Mouse (Mus musculus): ENCODE measurements at regions not wholly inside any gene's neighbourhood (a gene's known extent, or its start where the extent isn't known, plus 50 kb on each side); places are given as distances from the start of the nearest gene placed in this dataset.

DNA sequence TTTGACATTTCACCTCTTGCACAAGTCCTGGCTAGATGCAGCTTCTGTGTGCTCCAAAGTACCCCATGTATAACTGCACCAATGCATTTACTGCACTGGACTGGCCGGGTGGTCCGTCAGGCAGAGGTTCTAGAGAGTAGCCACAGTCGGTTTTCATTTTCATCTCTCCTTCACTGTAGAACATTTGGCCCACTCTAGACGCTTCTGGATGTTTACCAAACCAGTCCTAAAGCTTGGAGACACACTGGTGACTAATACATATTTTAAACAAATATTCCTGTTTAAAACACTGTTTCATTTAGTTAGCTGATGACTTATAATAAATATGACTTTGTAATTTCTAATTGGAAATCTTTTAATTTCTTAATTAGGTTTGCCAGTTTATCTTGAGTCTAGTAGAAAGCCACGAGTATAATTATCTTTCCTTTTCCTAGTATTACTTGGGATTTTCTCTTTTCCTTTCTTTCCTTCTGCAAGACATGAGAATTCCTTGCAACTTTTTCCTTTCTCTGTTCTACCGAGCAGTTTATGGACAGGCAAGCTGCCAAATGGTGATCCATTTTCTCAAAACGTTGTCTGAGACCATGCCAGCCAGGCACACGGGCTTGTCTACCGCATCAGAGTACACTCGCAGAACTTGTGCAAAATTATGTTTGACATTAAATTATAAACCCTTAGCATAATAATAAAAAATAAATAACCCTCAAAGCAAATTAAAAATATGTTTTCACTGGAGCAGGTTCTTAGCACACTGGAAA is 250.4 kb upstream of the Zeb2 start:
- no peak for DNase-seq (ENCODE audit: low spot score in 2 of 2)

DNA sequence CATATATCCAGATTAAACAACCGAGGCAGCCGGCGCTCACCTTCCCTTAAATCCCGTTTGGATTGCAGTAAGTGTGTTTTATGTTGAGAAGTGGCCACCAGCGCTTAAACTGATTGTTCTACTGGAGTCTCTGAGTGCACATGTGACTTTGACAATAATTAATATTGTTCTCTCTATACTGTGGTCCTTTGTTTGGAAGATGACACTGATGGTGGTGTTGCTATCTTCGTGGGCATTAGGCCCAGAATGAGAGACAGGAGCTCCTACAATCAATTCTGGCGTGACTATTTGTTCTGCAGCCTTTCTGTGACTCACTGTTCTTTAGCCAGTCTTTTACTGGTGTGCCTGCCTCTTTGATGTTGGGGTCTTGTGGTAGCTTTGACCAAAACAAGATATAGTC is 240.1 kb upstream of the Zeb2 start:
- no peak for DNase-seq (ENCODE audit: low spot score in 2 of 2)

DNA sequence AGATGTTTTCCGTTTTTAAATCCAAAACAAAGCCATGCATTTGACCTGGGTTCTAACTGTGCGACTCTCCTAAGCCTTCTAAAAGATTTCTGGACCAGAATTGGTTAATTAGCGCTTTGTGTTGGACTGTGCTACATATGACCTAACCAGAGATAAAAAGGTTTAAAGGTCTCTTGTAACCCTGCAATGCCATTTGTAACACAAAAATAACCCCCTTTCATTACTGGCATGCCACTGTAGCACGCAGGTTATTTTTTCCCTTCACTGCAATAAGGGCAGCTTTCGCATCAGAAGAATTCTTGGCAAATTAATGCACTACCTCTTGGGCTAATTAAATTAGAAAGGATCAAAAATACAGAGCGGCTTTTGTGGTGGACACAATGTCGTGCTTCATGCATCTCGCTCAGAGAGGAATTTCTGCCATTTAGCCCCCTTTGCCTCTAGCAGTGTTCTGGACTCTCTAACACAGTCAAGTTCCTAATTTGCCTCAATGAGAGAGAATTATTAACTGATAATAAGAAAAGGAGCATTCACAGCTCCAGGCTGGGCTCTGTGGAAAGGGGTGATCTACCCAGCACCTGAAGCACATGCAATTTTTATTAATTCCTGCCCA is 239.5 kb upstream of the Zeb2 start:
- no peak for DNase-seq (ENCODE audit: low spot score in 2 of 2)

DNA sequence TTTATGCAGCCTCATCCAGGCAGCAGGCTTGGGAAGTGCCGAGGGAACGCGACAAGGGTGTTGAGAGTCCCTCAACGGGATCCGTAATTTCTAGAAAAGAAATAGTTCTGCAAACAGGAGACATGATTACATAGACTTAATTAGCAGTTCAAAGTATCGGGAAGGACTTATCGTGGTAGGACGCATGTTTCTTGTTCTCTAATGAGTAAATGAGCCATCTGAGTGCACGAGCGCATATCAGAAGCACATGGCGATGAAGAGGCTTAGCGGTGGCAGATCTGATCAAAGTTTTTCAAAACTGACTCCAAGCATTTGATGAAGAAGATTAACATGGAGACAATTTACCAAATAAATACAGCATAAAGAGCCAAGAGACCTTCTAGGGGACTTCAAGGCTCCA is 238.8 kb upstream of the Zeb2 start:
- DNase-seq (ENCODE audit: low spot score in 2 of 2) = no peak

DNA sequence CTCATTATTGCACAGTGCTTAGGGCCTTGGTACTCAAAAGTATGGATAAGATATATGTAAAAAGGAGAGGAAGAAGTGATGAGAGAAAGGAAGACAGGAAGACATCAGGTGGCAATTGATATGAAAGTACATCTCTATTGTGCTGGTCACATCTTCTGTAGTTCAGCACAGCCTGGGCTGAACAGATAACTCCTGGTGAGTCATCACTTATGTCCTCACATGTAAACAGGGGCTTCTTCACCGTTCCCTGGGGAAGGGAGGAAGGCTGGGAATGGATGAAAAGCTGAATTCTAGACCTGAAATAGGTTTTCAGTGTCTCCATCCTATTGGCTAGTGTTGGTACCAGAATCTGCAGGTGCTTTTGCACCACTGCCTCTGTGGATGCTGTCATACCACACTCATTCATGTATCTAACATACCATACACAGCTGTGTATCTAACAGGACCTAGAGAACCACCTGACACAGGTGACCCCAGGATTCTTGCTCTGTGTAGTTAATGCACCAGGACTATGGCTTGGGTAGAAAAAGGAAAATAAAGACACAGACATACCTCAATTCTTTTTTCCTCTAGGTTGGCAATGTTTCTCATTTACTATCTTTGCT is 234.4 kb upstream of the Zeb2 start:
- no peak for DNase-seq (ENCODE audit: low spot score in 2 of 2)

DNA sequence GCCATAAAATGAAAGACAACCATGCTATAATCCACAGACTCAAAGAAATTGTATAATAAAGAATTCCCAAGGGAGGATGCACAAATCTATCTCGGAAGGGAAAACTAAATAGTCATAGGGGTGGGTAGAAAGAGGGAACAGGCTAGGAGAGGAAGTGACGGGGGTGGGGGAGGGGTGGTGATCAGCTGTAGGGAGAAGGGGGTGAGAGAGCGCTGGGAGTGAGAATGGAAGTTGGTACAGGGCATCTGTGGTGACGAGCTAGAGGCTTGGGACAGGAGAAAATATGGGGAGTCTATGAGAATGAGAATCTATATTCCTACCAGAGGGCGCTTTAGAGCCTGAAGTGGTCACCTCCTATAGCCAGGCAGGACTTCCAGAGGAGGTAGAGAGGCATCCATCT is 229.2 kb upstream of the Zeb2 start:
- no peak for DNase-seq (ENCODE audit: low spot score in 2 of 2)

DNA sequence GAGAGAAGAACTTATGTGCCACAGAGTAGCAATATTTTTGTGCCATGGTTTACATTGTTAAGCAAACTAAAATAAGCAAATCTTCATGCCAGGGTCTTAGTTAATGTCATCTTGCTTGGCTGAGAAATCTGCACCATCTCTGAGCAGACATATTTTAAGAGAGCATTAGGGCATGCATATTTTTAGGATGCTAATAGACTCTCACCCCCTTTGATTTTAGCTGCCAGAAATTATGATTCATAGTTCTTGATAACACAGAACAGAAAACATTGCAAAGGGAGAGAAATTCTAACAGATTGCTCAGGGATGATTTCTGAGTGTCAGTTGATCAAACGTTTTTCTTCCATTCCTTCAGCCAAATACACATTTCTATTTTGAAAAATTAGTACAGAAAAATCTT is 222.7 kb upstream of the Zeb2 start:
- DNase-seq (ENCODE audit: low spot score in 2 of 2) = no peak

DNA sequence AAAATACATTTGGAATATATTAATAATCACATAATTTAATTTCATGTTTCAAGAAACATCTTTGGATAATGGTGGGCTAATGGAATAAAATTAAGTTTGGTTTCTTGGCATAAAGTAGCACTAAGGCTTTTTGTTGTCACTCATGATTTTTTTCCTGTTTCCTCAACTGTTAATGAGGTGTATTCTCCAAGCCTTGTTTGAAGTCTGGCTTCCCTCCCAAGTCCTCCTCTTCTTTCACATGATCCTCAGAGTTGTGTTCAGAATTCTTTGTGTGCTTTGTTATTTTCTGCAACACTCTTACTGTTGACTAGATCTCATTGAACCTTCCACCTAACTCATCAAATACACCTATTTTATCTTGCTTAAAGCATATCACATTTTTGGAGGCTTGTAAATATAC is 221.6 kb upstream of the Zeb2 start:
- no peak for DNase-seq (ENCODE audit: low spot score in 2 of 2)

DNA sequence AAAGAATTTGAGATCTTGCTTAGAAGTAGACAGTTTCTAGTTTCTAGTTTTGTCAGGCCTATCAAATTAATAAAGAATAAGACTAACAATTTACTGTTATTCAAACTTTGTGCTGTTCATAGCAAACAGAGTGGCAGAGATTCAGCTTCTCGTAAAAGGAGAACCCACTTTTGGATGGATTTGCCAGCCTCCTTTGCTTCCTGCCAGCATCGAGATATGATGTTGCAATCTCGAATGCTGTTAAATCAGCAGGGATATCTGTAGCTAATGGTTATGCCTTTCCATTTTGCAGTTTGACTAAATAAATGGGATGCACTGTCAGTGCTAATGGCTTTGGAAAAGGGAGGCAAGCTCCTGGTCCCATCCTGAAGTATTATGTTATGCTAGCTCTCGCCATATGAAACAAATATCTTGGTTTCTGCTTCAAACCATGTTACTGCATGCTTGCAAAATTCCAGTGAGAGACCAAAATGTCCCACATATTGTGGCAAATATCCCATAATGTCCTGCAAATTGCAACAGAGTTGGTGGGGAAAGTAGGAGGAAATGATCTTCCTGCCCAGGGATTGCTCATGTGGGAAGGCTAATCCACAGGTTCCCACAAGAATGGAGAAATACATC is 199.9 kb upstream of the Zeb2 start:
- no peak for DNase-seq (ENCODE audit: low spot score in 2 of 2)

DNA sequence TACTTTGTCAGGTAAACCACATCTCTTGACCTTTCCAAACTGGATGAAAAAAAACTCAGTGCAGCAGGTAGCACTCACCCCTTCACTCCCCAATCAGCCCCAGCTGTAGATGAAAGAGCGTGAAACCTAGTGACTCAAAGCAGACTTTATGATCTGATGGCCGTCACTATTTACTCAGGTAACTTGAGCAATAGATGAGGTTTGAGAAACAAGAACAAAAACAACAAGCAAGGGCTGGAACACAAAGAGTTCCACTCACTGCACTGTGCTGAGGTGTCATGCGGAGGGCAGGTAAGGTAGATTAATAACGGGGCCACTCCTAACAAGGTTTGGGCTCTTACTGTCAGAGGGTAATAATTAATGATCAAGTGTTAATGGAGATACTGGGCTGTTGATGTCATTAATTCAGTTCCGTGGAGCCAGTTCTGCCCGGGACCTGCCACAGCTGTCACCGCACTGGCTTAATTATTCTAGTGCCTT is 170.4 kb upstream of the Zeb2 start:
- no peak for DNase-seq (ENCODE audit: low spot score in 2 of 2)

DNA sequence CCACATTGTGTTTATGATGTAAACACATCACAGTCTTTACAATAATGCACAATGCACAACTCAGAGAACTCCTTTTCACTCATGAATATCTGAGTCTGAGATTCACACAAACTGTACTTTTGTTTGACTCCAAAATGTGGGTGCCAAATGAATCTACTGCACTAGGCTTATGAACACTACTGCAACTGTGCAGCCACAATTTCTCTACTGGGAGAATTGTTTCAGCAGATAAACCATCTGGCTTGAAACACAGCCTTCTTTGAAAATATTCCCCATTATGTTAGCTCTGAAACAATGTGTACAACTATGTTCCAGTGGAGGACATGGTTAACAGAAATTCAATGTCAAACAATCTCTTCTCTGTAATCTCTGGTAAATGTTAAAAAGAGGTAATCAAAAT is 166.6 kb upstream of the Zeb2 start:
- no peak for DNase-seq (ENCODE audit: low spot score in 2 of 2)

DNA sequence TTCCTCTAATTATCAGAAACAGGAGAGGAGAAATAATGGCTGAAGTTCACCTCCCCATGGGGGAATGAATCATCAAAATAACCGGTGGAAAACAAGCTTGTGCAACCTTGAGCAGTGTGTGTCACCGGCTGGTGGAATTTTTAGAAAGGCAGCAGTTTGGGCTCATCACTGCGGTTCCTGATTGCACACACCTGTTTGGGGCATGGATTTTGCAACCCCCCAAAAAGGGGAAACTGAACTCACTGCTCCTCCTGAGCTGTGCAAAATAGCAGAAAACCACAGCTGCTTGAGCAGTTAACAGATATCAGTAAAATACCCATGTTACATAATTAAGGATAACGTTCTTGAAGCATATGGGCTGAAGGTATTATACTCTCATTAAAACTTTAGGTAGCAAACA is 162.3 kb upstream of the Zeb2 start:
- DNase-seq (ENCODE audit: low spot score in 2 of 2) = no peak

DNA sequence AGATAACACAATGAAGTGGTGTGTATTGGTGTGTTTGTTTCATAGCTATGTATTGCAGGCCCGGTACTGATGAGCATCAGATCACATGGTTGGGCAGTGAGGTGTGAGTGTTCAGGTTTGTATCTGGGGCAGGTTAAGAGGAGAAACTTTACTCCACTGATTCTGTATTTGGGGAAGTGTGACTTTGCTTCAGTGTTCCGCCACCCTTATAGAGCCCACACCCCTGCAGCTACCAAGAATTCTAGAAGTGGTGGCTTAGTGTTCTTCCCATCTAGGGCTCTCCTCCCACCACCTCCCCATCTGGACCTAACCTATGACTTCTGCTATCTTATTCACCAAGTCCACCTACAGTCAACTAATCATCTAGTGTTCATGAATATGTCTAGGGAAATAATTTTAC is 160.4 kb upstream of the Zeb2 start:
- no peak for DNase-seq (ENCODE audit: low spot score in 2 of 2)

DNA sequence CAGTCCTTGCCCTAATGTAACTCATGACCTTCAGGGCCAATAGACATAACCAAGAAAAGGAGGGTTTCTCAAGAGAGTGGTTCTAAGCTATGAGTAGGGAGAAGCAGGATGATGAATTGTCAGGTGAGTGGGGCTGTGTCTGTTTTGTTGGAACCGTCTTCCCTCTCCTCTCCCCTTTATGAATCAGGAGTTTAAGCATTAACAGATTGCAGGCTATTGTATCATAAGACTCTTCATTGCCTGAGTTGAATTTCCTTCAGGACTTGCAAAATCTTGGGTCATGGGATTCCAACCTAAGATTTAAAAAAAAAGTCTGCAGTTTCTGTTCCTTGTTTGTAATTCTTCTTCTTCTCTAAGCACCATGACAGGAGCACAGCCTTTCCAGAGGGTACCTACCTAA is 159.5 kb upstream of the Zeb2 start:
- no peak for DNase-seq (ENCODE audit: low spot score in 2 of 2)

DNA sequence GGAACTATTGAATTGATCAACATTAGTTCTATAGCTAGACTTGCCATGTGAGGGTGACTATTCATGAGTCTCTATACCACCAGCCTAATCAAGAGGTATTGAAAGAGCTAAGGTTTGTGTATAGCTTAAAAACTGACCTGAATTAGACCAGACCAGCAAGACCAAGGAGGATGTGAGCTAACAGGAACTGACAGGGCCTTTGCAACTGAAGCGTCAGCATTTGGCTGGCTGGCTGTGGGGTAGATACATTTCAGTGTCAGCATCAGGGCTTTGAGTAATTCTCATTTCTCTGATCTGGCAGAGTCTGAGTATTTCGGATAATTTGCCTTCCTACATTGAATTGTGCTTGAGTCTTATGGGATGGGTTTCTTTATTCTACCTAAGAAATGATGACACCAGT is 152.8 kb upstream of the Zeb2 start:
- no peak for DNase-seq (ENCODE audit: low spot score in 2 of 2)

DNA sequence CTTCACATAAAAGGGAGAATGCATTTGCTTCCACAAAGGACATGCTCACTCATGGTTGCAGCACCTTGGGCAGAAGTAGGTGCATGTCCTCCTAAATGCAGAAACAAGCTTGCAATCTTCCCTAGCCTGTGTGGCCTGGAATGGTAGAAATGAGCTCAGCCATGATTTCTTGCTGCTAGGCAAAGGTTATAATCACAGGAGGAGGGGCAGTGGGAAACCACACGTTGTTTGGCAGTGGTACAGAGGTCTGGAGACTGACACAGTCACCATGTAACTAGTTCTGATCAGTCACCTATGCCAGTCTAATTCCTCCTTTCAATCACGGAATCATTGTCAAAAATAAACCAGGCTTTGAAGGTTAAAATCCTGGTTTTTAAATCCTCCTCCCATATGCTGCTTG is 148.6 kb upstream of the Zeb2 start:
- DNase-seq (ENCODE audit: low spot score in 2 of 2) = no peak

DNA sequence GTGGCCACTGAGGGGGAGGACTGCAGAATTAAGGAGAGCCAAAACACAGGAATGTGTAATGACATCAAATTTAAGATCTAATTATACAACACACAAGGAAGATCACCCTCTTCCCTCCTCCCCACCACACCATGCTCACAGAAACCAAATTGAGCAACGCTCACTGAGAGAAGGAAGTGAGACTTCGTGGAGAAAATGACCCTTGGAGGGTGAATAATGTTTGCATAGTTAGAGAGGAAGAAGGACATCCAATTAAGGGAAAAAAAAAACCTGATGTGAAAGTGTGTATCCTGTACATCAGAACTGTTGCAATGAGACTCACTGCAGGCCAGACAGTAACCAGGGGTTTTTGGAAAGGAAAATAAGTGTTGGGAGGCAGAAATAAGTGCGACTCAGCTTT is 144.8 kb upstream of the Zeb2 start:
- no peak for DNase-seq (ENCODE audit: low spot score in 2 of 2)

DNA sequence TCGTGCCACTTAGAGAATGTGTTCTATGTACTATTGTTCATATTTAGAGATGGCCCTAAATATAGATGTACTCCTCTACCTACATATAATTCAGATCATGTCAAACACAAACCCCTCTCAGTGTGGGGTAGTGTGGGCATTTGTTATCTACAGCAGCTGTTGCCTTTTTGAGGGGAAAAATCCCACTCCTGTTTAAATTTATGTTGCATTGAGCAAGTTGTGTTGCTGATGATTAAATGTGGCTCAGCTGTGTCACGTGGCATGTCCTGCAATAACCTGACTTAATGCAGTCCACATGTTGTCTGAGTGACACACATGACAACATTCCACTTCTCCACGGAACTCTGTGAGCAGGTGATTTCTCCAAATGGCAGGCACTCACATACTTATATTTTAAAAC is 141.7 kb upstream of the Zeb2 start:
- no peak for DNase-seq (ENCODE audit: low spot score in 2 of 2)

DNA sequence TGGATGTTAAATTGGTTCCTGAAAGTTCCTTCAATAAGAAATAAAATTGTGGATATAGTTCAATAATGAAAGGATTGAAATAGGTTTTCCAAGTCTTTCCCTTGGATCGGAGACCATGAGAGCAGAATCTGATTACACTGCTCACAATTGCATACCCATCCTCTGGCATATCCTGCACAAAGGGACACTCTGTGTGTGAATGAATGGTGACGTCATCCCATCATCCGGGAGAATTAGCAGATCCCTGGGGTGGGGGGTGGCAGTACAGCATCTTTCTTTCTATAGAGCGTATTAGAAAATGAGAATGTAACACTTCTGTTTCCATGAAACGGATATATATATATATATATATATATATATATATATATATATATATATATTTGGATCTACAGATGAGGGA is 139.2 kb upstream of the Zeb2 start:
- no peak for DNase-seq (ENCODE audit: low spot score in 2 of 2)

DNA sequence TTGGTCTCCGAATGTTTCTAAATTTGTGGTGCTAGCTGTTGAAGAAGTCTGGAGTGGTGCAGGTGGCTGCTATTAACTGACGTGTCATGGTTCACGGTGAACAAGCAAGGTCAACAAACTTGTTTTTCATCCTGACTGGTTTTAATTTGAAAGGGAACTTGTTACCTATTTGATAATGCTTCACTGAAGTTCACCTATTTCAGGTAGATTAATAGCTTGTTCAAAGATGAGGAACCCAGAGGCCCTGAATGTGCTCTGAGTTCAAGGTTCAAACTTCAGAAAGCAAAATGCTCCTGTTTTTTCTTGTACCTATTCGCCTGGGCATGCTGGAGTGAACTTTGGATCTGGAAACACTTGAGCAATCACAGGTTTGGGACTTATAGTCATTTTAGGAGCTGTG is 136.7 kb upstream of the Zeb2 start:
- no peak for DNase-seq (ENCODE audit: low spot score in 2 of 2)

DNA sequence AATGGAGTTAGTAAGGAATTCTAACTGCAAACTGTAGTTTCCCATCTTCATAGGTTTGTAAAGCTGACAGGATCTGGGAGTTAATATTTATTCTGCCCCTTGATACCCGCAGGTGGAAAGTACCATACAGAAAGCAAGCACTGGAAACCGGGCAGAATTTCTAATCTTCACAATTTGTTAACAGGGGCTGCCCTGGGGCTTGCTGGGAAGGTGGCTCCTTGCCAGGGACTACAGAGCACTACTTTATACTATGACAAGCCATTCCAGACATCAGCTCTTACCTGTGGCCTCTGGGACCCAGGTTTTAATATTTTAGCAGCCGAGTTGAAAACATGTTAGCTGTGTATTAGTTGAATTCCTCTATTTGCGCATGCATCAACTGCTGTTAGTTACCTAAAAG is 135.1 kb upstream of the Zeb2 start:
- no peak for DNase-seq (ENCODE audit: low spot score in 2 of 2)

DNA sequence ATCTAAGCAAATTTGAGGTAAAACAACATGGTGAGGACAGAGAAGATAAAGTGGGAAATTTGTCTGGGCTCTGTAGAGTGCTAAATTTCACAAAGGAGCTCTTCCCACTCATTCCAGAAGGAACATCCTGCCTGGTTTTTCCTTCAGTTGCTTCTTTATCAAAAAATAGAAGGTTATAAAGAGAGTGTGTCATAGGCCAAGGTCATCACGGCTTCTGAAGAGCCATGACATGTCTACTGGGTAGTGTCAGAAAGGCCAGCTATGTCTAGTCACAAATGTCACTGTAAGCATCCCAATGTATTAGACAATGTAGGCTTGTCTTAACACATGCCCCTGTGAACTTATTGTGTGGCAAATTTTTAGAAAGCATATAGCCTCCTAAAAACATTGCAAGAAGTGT is 132.5 kb upstream of the Zeb2 start:
- DNase-seq (ENCODE audit: low spot score in 2 of 2) = no peak

Measured in frontal cortex, postnatal 25 days (tissue).